Mouse (Mus musculus) bone marrow, adult 2 months (tissue): ENCODE results near the gene Slc9a4.

Source experiments
- CTCF ChIP-seq: fragments of 200-500 bp; IDR thresholded peaks from 2 replicates; pipeline ENCODE4 v1.5.1; 2011; ENCODE audit warnings: low read length, control low read depth; ENCODE audit not compliant: control insufficient read depth, insufficient read depth
- POLR2A ChIP-seq: fragments of 200-500 bp; IDR thresholded peaks from 2 replicates; pipeline ENCODE4 v1.6.1; 2011; ENCODE audit warnings: low read depth, mild to moderate bottlenecking, control low read depth, low read length, borderline replicate concordance; ENCODE audit not compliant: control insufficient read depth

DNA sequence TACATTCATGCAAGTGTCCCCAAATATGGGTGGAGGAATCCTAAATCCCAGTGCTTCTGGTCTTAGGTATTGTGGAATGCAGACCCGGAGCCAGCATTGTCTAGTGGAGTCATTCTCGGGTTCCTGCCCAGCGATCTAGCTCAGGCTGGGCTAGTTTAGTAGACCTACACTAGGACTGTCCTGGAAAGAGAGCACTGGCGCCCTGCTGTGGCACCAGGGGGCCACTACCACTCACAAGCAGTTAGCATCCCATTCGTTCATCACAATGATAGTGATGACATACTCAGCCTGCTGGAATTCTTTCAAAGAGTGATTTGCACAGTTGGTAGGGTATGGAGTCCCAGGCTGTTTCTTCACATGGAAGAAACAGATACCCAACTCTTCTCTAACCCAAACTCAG lies 97.4 kb downstream of the Slc9a4 start:
- no peak for TF ChIP-seq CTCF
- TF ChIP-seq POLR2A, result no peak
